Mouse (Mus musculus): Measurements from ENCODE around the gene Hrg. TPM values are rescaled to one million over a fixed set of nuclear protein-coding genes. Genes with fewer than 3 reads are reported as not detected.
"Not testable (repeated sequence)": the region's sequence is repeated elsewhere in the genome, so short reads cannot be mapped to it uniquely, and the experiment has no call there.

Hrg gene
- polyA plus RNA-seq, 1 experiment from 2014 or later, result not detected

GRCm38 (mm10) chr16:22931431-22932200, 19.3 kb upstream of the Hrg start:
- Histone ChIP-seq H3K4me3 (no peak overlapping the region), H3K27me3 (ENCODE audit: insufficient read depth, poor library complexity, severe bottlenecking) (no peaks in the 10 kb centered on the region), H3K9me3 (no peaks in the 10 kb centered on the region), H3K36me3 (no peaks in the 10 kb centered on the region), H3K4me1 (replicated peaks) (no peaks in the 10 kb centered on the region), H3K27ac (no peak overlapping the region)
- DNase-seq (ENCODE audit: low spot score), result no peak
- 85% methylated on average over 11 of the region's 11 CpGs for WGBS

- Histone ChIP-seq H3K9me3 (no peaks in the 10 kb centered on the region; the same call in 1 of the 2 replicates), H3K4me1 (replicated peaks) (no peaks in the 10 kb centered on the region), H3K36me3 (no peaks in the 10 kb centered on the region), H3K4me3 (no peak overlapping the region), H3K27me3 (ENCODE audit: insufficient read depth, poor library complexity, severe bottlenecking) (no peaks in the 10 kb centered on the region), H3K27ac (no peak overlapping the region)
- no peak for DNase-seq (ENCODE audit: low spot score)
- WGBS, result 89% methylated on average over 12 of the region's 12 CpGs
These were observed 13.2 kb upstream of the Hrg start for GRCm38 (mm10) chr16:22937631-22938030.

GRCm38 (mm10) chr16:22938541-22938940, 12.3 kb upstream of the Hrg start:
- Histone ChIP-seq H3K9me3 (no peaks in the 10 kb centered on the region; the same call in 1 of the 2 replicates), H3K36me3 (no peaks in the 10 kb centered on the region), H3K4me1 (replicated peaks) (no peaks in the 10 kb centered on the region), H3K27me3 (ENCODE audit: insufficient read depth, poor library complexity, severe bottlenecking) (no peaks in the 10 kb centered on the region), H3K4me3 (no peak overlapping the region), H3K27ac (no peak overlapping the region)
- DNase-seq (ENCODE audit: low spot score), result no peak
- 76% methylated on average over 2 of the region's 2 CpGs for WGBS

- no peaks in the 10 kb centered on the region for H3K4me1 ChIP-seq (replicated peaks)
- no peak overlapping the region for H3K4me3 ChIP-seq
- 73% methylated on average over 8 of the region's 8 CpGs for WGBS
- DNase-seq (ENCODE audit: low spot score), result no peak
- no peaks in the 10 kb centered on the region; the same call in 1 of the 2 replicates for H3K9me3 ChIP-seq
- no peaks in the 10 kb centered on the region for H3K36me3 ChIP-seq
- H3K27me3 ChIP-seq (ENCODE audit: insufficient read depth, poor library complexity, severe bottlenecking), result no peaks in the 10 kb centered on the region
- no peak overlapping the region for H3K27ac ChIP-seq
These were observed 11.7 kb upstream of the Hrg start for GRCm38 (mm10) chr16:22939120-22939695.

- H3K4me1 ChIP-seq (replicated peaks); H3K27me3 ChIP-seq (ENCODE audit: insufficient read depth, poor library complexity, severe bottlenecking); H3K27ac ChIP-seq; DNase-seq (ENCODE audit: low spot score); H3K36me3 ChIP-seq; H3K4me3 ChIP-seq; H3K9me3 ChIP-seq: not testable (repeated sequence)
These were observed 8.9 kb upstream of the Hrg start for GRCm38 (mm10) chr16:22941825-22942476.

GRCm38 (mm10) chr16:22947371-22947770, 3.5 kb upstream of the Hrg start:
- Histone ChIP-seq H3K4me3 (no peak overlapping the region), H3K36me3 (no peaks in the 10 kb centered on the region), H3K4me1 (replicated peaks) (no peaks in the 10 kb centered on the region), H3K27me3 (ENCODE audit: insufficient read depth, poor library complexity, severe bottlenecking) (no peaks in the 10 kb centered on the region), H3K27ac (no peak overlapping the region), H3K9me3 (no peaks in the 10 kb centered on the region)
- DNase-seq (ENCODE audit: low spot score), result no peak
- 77% methylated on average over 2 of the region's 2 CpGs for WGBS

- H3K4me3 ChIP-seq, result no peak overlapping the region
- no peak for DNase-seq (ENCODE audit: low spot score)
These were observed 2.2 kb downstream of the Hrg start for GRCm38 (mm10) chr16:22953069-22953468.

GRCm38 (mm10) chr16:22955397-22956084, 4.7 kb downstream of the Hrg start:
- Histone ChIP-seq H3K36me3 (no peaks in the 10 kb centered on the region), H3K9me3 (no peaks in the 10 kb centered on the region), H3K4me1 (replicated peaks) (peaks cover 13% of the 10 kb centered on the region), H3K4me3 (peak overlapping the region; percentile 11; the same call in 1 of the 2 replicates), H3K27ac (peak overlapping the region; percentile 81), H3K27me3 (ENCODE audit: insufficient read depth, poor library complexity, severe bottlenecking) (no peaks in the 10 kb centered on the region)
- WGBS, result 31% methylated on average over 13 of the region's 13 CpGs
- DNase-seq (ENCODE audit: low spot score), result peak; percentile 75

More at GRCm38 (mm10) chr16:22953069-22953468, 2.2 kb downstream of the Hrg start:
- no peak overlapping the region for H3K27ac ChIP-seq
- H3K36me3 ChIP-seq, result no peaks in the 10 kb centered on the region
- 34% methylated on average over 4 of the region's 4 CpGs for WGBS
- H3K27me3 ChIP-seq (ENCODE audit: insufficient read depth, poor library complexity, severe bottlenecking), result no peaks in the 10 kb centered on the region
- H3K9me3 ChIP-seq, result no peaks in the 10 kb centered on the region
- peaks cover 13% of the 10 kb centered on the region for H3K4me1 ChIP-seq (replicated peaks)

- WGBS, result 62% methylated on average over 11 of the region's 11 CpGs
- peak overlapping the region; percentile 11; the same call in 1 of the 2 replicates for H3K4me3 ChIP-seq
- DNase-seq (ENCODE audit: low spot score), result no peak
- H3K27me3 ChIP-seq (ENCODE audit: insufficient read depth, poor library complexity, severe bottlenecking), result no peaks in the 10 kb centered on the region
- H3K4me1 ChIP-seq (replicated peaks), result peaks cover 13% of the 10 kb centered on the region
- no peaks in the 10 kb centered on the region for H3K36me3 ChIP-seq
- peak overlapping the region; percentile 81 for H3K27ac ChIP-seq
- no peaks in the 10 kb centered on the region for H3K9me3 ChIP-seq
These were observed 5.2 kb downstream of the Hrg start for GRCm38 (mm10) chr16:22956085-22956439.

GRCm38 (mm10) chr16:22961073-22961472, 10.2 kb downstream of the Hrg start:
- Histone ChIP-seq H3K27ac (no peak overlapping the region), H3K4me1 (replicated peaks) (peaks cover 2% of the 10 kb centered on the region), H3K4me3 (no peak overlapping the region), H3K9me3 (no peaks in the 10 kb centered on the region), H3K27me3 (ENCODE audit: insufficient read depth, poor library complexity, severe bottlenecking) (no peaks in the 10 kb centered on the region), H3K36me3 (no peaks in the 10 kb centered on the region)
- WGBS, result 96% methylated on average over 8 of the region's 8 CpGs
- no peak for DNase-seq (ENCODE audit: low spot score)

- DNase-seq (ENCODE audit: low spot score), result no peak
- Histone ChIP-seq H3K36me3 (no peaks in the 10 kb centered on the region), H3K4me3 (no peak overlapping the region), H3K27ac (no peak overlapping the region), H3K9me3 (no peaks in the 10 kb centered on the region), H3K4me1 (replicated peaks) (no peaks in the 10 kb centered on the region), H3K27me3 (ENCODE audit: insufficient read depth, poor library complexity, severe bottlenecking) (no peaks in the 10 kb centered on the region)
- WGBS, result 83% methylated on average over 5 of the region's 5 CpGs
These were observed 11.4 kb downstream of the Hrg start for GRCm38 (mm10) chr16:22962256-22962655.

- Histone ChIP-seq H3K4me3 (no peak overlapping the region), H3K4me1 (replicated peaks) (no peaks in the 10 kb centered on the region), H3K9me3 (no peaks in the 10 kb centered on the region), H3K27me3 (ENCODE audit: insufficient read depth, poor library complexity, severe bottlenecking) (no peaks in the 10 kb centered on the region), H3K27ac (no peak overlapping the region), H3K36me3 (no peaks in the 10 kb centered on the region)
- no peak for DNase-seq (ENCODE audit: low spot score)
These were observed 12.4 kb downstream of the Hrg start for GRCm38 (mm10) chr16:22963293-22963692.
